Comparison of ENCODE assay signal across 29 mouse cellular contexts in the genomic region with DNA sequence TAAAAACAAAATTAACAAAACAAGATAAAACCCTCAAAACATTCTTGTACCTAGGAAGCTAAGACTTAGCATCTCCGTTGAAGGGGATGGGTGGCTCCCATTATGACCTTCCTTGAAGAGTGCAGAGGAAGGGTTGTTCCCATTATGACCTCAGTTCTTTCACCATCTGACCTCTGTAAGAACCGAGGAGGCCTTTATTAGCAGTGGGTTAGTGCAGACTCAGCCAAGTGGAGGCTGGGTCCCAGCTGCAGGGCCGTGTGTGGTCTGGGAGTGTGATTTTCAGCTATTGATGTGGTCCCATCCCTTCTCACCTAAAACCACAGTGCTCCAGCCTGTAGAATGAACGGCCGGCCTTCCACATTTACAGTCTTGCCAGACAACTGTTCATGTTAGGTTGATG. TPM values are rescaled to one million over a fixed set of nuclear protein-coding genes. Genes with fewer than 3 reads are reported as not detected.
DNase-seq lines count a peak whose midpoint lies in the region; ATAC-seq and TF ChIP-seq lines count a peak whose summit lies in the region.
"Had no signal": no experiment of that assay in that cellular context is flagged by ENCODE, and none has a peak within 500 bp of the region (broad histone marks: within the 10 kb centered on the region; RNA-seq: fewer than 3 reads in every experiment).

No protein-coding gene starts in this region.

- H3K4me2 ChIP-seq in hindbrain, embryonic 16.5 days (ENCODE audit: low read length) = no peak overlapping the region
- H3K4me2 ChIP-seq: embryonic facial prominence, embryonic 13.5 days; embryonic facial prominence, embryonic 15.5 days; forebrain, embryonic 13.5 days; forebrain, embryonic 15.5 days had no signal

- no peak for DNase-seq in gastrocnemius, adult 2 months
- DNase-seq in gastrocnemius, postnatal 14 days = no peak
- peak; percentile 47 for DNase-seq in kidney, adult 2 months
- no peak for DNase-seq in kidney, postnatal 14 days
- peak; percentile 53 for DNase-seq in ZHBTc4 (ENCODE audit: low read depth, low spot score)
- no peak for DNase-seq in urinary bladder, postnatal 36 days (ENCODE audit: low spot score in 2 of 2)
- DNase-seq: adrenal gland, adult 2 months; adrenal gland, postnatal 10 days; adrenal gland, postnatal 25 days; B cell, adult 2 months; cerebellum, adult 11 months; cerebellum, adult 18-20 months; cerebellum, adult 8-10 months; cerebellum, adult 9-11 months; cerebellum, postnatal 14 days; cerebellum, postnatal 36 days; embryo, embryonic 11 days had no signal

- H3K9ac ChIP-seq in hindbrain, embryonic 16.5 days (ENCODE audit: low read depth, low read length) = no peak overlapping the region
- H3K9ac ChIP-seq: embryonic facial prominence, embryonic 13.5 days; embryonic facial prominence, embryonic 15.5 days; forebrain, embryonic 13.5 days; forebrain, embryonic 15.5 days had no signal

- H3K4me3 ChIP-seq in gastrocnemius, adult 2 months = no peak overlapping the region
- H3K4me3 ChIP-seq in kidney, adult 2 months (ENCODE audit: insufficient read depth, low read depth, low read length) = no peak overlapping the region
- H3K4me3 ChIP-seq in hindbrain, embryonic 16.5 days (ENCODE audit: low read length) = no peak overlapping the region
- H3K4me3 ChIP-seq: embryonic facial prominence, embryonic 13.5 days; embryonic facial prominence, embryonic 15.5 days; erythroblast, embryonic 14.5 days; forebrain, embryonic 10.5 days; forebrain, embryonic 13.5 days; forebrain, embryonic 15.5 days had no signal

- intact Hi-C loops in gastrocnemius, adult 2 months (cut with DNase I) = no loop called here
- intact Hi-C loops in gastrocnemius, postnatal 14 days (cut with DNase I; ENCODE audit: low total_unique reads) = no loop called here

- no peak for TF ChIP-seq POLR2A in kidney, adult 2 months (IDR thresholded peaks at IDR 0.05; ENCODE audit: low read depth, low read length)

- no peaks in the 10 kb centered on the region for H3K36me3 ChIP-seq in kidney, adult 2 months (ENCODE audit: control insufficient read depth, insufficient read depth, low read length)
- no peaks in the 10 kb centered on the region for H3K36me3 ChIP-seq in hindbrain, embryonic 16.5 days (ENCODE audit: control insufficient read depth, insufficient read depth, low read length)
- H3K36me3 ChIP-seq: embryonic facial prominence, embryonic 13.5 days; embryonic facial prominence, embryonic 15.5 days; forebrain, embryonic 10.5 days; forebrain, embryonic 15.5 days; G1E had no signal

- peak overlapping the region; percentile 20; the same call in 1 of the 2 replicates for H3K27ac ChIP-seq in gastrocnemius, adult 2 months
- no peak overlapping the region for H3K27ac ChIP-seq in kidney, adult 2 months (ENCODE audit: insufficient read depth, low read depth, low read length)
- H3K27ac ChIP-seq in hindbrain, embryonic 16.5 days (ENCODE audit: low read depth, low read length) = no peak overlapping the region
- H3K27ac ChIP-seq: embryonic facial prominence, embryonic 13.5 days; embryonic facial prominence, embryonic 15.5 days; forebrain, embryonic 10.5 days; forebrain, embryonic 13.5 days; forebrain, embryonic 15.5 days had no signal

- WGBS in kidney, adult 2 months = 71% methylated on average over 5 of the region's 5 CpGs
- 78% methylated on average over 5 of the region's 5 CpGs for WGBS in hindbrain, embryonic 16.5 days

- ATAC-seq in megakaryocyte-erythroid progenitor cell, adult 5-6 weeks (replicated peaks; ENCODE audit: low FRiP score, low TSS enrichment, poor library complexity, severe bottlenecking) = peak; percentile 28; the same call in 1 of the 2 replicates
- ATAC-seq in hindbrain, embryonic 16.5 days = no peak
- ATAC-seq: CD4-positive, CD25-positive, alpha-beta regulatory T cell, adult 4 months; forebrain, embryonic 13.5 days; forebrain, embryonic 15.5 days; Patski had no signal

- no peaks in the 10 kb centered on the region for H3K9me3 ChIP-seq in hindbrain, embryonic 16.5 days (ENCODE audit: control insufficient read depth, low read length)
- H3K9me3 ChIP-seq: embryonic facial prominence, embryonic 13.5 days; embryonic facial prominence, embryonic 15.5 days; forebrain, embryonic 10.5 days; forebrain, embryonic 13.5 days; forebrain, embryonic 15.5 days; G1E had no signal

- H3K4me1 ChIP-seq in kidney, adult 2 months (ENCODE audit: control insufficient read depth, insufficient read depth, low read length) = peaks cover 5% of the 10 kb centered on the region; the same call in 1 of the 2 replicates
- H3K4me1 ChIP-seq in hindbrain, embryonic 16.5 days (ENCODE audit: control insufficient read depth, insufficient read depth, low read depth, low read length) = no peaks in the 10 kb centered on the region
- H3K4me1 ChIP-seq: embryonic facial prominence, embryonic 13.5 days; embryonic facial prominence, embryonic 15.5 days; forebrain, embryonic 10.5 days; forebrain, embryonic 13.5 days; forebrain, embryonic 15.5 days had no signal

- no peak for TF ChIP-seq CTCF in gastrocnemius, adult 2 months (IDR thresholded peaks at IDR 0.05)
- TF ChIP-seq CTCF in kidney, adult 2 months (conservative IDR thresholded peaks at IDR 0.05; ENCODE audit: insufficient read depth, insufficient read length, low read depth, low read length) = no peak

- H3K27me3 ChIP-seq in kidney, adult 2 months (replicated peaks; ENCODE audit: control insufficient read depth, insufficient read depth, low read length) = no peaks in the 10 kb centered on the region
- H3K27me3 ChIP-seq in hindbrain, embryonic 16.5 days (replicated peaks; ENCODE audit: control insufficient read depth, insufficient read depth, low read length) = no peaks in the 10 kb centered on the region
- H3K27me3 ChIP-seq: CH12.LX; embryonic facial prominence, embryonic 13.5 days; embryonic facial prominence, embryonic 15.5 days; forebrain, embryonic 13.5 days; forebrain, embryonic 15.5 days; Patski had no signal

RNA-seq across cellular contexts. Expression of a gene that starts 6.9 kb away (rescaled TPM):
- 1 to 10 TPM; 2.1 to 3.2 TPM for total RNA-seq in gastrocnemius, adult 2 months (2021)
- 1 to 10 TPM; 1.9 to 2.0 TPM for total RNA-seq in gastrocnemius, postnatal 14 days (2021)
- polyA plus RNA-seq in kidney, adult 2 months (2012; rRNA removed) = 33.8 and 46.3 TPM in 2 replicates
- total RNA-seq in megakaryocyte-erythroid progenitor cell, adult 5-6 weeks (2014; fragmentation: Nextera tagmentation) = 3.1 and 3.4 TPM in 2 replicates
- total RNA-seq in megakaryocyte-erythroid progenitor cell, adult 5-6 weeks (2017) = 12.7 TPM in 1 of 2 replicates, not detected in the other
- 2.2 and 3.4 TPM in 2 replicates for polyA plus RNA-seq in hindbrain, embryonic 16.5 days (2015; fragmentation: Nextera tagmentation; extraction: Ambion mirVana)
- total RNA-seq: G1E had no signal
- polyA plus RNA-seq: CD4-positive, CD25-positive, alpha-beta regulatory T cell, adult 4 months; erythroblast, embryonic 14.5 days; G1E; Patski had no signal

RNA-seq across cellular contexts. Expression of a gene that starts 34.6 kb away (rescaled TPM):
- 10 to 100 TPM; 33.9 to 40.7 TPM for total RNA-seq in gastrocnemius, adult 2 months (2021)
- total RNA-seq in gastrocnemius, postnatal 14 days (2021) = 10 to 100 TPM; 24.8 to 25.5 TPM
- polyA plus RNA-seq in kidney, adult 2 months (2012; rRNA removed) = 85.4 and 105 TPM in 2 replicates
- 27.8 and 40.6 TPM in 2 replicates for total RNA-seq in megakaryocyte-erythroid progenitor cell, adult 5-6 weeks (2014; fragmentation: Nextera tagmentation)
- 11.1 and 14.5 TPM in 2 replicates for total RNA-seq in megakaryocyte-erythroid progenitor cell, adult 5-6 weeks (2017)
- polyA plus RNA-seq in hindbrain, embryonic 16.5 days (2015; fragmentation: Nextera tagmentation; extraction: Ambion mirVana) = 15.6 and 30.9 TPM in 2 replicates

RNA-seq across cellular contexts. Expression of a gene that starts 34.6 kb away (rescaled TPM):
- 100 to 1,000 TPM; 376 to 655 TPM for total RNA-seq in gastrocnemius, adult 2 months (2021)
- total RNA-seq in gastrocnemius, postnatal 14 days (2021) = 100 to 1,000 TPM; 217 to 261 TPM
- polyA plus RNA-seq in kidney, adult 2 months (2012; rRNA removed) = 337 and 344 TPM in 2 replicates
- total RNA-seq in megakaryocyte-erythroid progenitor cell, adult 5-6 weeks (2014; fragmentation: Nextera tagmentation) = 69.3 and 129 TPM in 2 replicates
- 339 and 435 TPM in 2 replicates for total RNA-seq in megakaryocyte-erythroid progenitor cell, adult 5-6 weeks (2017)
- 448 and 480 TPM in 2 replicates for polyA plus RNA-seq in hindbrain, embryonic 16.5 days (2015; fragmentation: Nextera tagmentation; extraction: Ambion mirVana)

RNA-seq across cellular contexts. Expression of a gene that starts 46.8 kb away (rescaled TPM):
- 1 to 10 TPM; 6.6 to 7.1 TPM for total RNA-seq in gastrocnemius, adult 2 months (2021)
- 1 to 10 TPM; 9.0 to 9.1 TPM for total RNA-seq in gastrocnemius, postnatal 14 days (2021)
- 10.9 and 12.5 TPM in 2 replicates for polyA plus RNA-seq in kidney, adult 2 months (2012; rRNA removed)
- total RNA-seq in megakaryocyte-erythroid progenitor cell, adult 5-6 weeks (2014; fragmentation: Nextera tagmentation) = 9.6 and 9.7 TPM in 2 replicates
- total RNA-seq in megakaryocyte-erythroid progenitor cell, adult 5-6 weeks (2017) = 2.9 and 3.5 TPM in 2 replicates
- polyA plus RNA-seq in hindbrain, embryonic 16.5 days (2015; fragmentation: Nextera tagmentation; extraction: Ambion mirVana) = 1.9 and 2.3 TPM in 2 replicates

Comparison
In these comparisons a context has a peak if more than half of its experiments do, and no peak if none do; other contexts are left out.
1. DNase-seq: peak in kidney, adult 2 months (single experiment) and ZHBTc4 (single experiment); none in gastrocnemius, adult 2 months (single experiment), gastrocnemius, postnatal 14 days (single experiment), kidney, postnatal 14 days (single experiment) and urinary bladder, postnatal 36 days (0 of 2).